Mouse (Mus musculus) intestine, embryonic 15.5 days (tissue): ENCODE measurements around the gene Cox4i2. TPM values are rescaled to one million over a fixed set of nuclear protein-coding genes. Genes with fewer than 3 reads are reported as not detected.

ENCODE experiments used
- ATAC-seq: fragments of 200-750 bp; cut with Nextera tagmentation; 2 replicates; pipeline ENCODE4 v1.8.0; 2017; ENCODE audit warnings: moderate TSS enrichment, moderate library complexity
- H3K27ac ChIP-seq: fragments of 300-500 bp; sonication (generic); 2 replicates; pipeline ENCODE4 v1.5.1; 2015; ENCODE audit warnings: mild to moderate bottlenecking, inconsistent platforms
- H3K27me3 ChIP-seq: fragments of 300-500 bp; sonication (generic); replicated peaks from 2 replicates; pipeline ENCODE4 v1.6.1; 2015; ENCODE audit warnings: inconsistent platforms
- H3K36me3 ChIP-seq: fragments of 300-500 bp; sonication (generic); 2 replicates; pipeline ENCODE4 v1.6.1; 2015; ENCODE audit warnings: inconsistent platforms
- H3K4me1 ChIP-seq: fragments of 300-500 bp; sonication (generic); replicated peaks from 2 replicates; pipeline ENCODE4 v1.6.1; 2015; ENCODE audit warnings: inconsistent platforms
- H3K4me2 ChIP-seq: fragments of 300-500 bp; sonication (generic); replicated peaks from 2 replicates; pipeline ENCODE4 v1.6.1; 2015; ENCODE audit warnings: mild to moderate bottlenecking, inconsistent platforms
- H3K4me3 ChIP-seq: fragments of 300-500 bp; sonication (generic); replicated peaks from 2 replicates; pipeline ENCODE4 v1.5.1; 2015; ENCODE audit warnings: inconsistent platforms
- H3K9ac ChIP-seq: fragments of 300-500 bp; sonication (generic); 2 replicates; pipeline ENCODE4 v1.6.1; 2015; ENCODE audit warnings: inconsistent platforms
- H3K9me3 ChIP-seq: fragments of 300-500 bp; sonication (generic); 2 replicates; pipeline ENCODE4 v1.6.1; 2016; ENCODE audit warnings: inconsistent platforms
- WGBS: fragments of 180-500 bp; shearing (Covaris S2); methylation state at CpG from one replicate; pipeline ENCODE4 v1.1.7; 2015; 5-methylcytosine and 5-hydroxymethylcytosine counted together
- polyA plus RNA-seq: library from polyadenylated mRNA; unstranded; fragments of >200 nt; fragmentation: Nextera tagmentation; extraction: Ambion mirVana; gene quantifications from 2 replicates; pipeline ENCODE4 v1.2.1, GENCODE M21; 2015

Cox4i2 gene
- polyA plus RNA-seq, 1 experiment from 2014 or later, result 12.2 TPM

DNA sequence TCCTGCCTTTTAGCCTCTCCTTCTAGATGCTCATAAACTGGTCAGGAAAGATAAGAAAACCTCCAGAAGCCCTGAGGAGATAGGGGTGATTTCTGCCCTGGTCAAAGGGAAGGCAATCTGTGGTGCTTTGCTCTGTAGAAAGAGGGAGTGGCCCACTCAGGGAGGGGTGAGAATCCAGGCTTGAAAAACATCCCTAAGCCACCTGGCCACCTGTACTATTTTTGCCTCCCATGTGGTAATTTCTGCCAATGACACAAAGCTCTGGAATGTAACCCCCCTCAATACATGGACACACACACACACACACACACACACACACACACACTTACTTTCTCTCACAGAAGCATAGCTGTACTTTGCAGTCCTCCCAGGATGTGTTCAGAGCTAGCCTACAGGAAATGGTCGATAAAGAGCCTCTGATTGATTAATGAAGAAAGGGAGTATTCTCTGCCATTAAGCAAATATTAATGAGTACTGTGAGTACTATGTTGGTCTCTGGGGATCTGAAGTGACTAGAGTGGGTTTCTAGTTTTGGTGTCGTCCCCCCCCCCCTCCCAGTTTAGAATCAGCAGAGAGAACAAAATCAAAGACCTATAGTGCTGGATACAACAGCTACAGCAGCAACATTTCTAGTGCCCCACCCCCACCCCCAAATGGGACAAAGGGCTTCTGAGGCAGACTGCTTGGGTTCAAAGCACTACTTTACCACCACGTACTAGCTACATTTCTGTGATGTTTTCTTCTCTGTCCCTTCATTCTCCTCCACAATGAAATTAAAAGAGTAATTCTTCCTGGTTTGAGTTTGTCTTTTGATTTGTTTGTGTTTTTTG, 57.6 kb downstream of the Cox4i2 start:
- WGBS, result 37% methylated on average over 3 of the region's 3 CpGs
- H3K27me3 ChIP-seq, result no peaks in the 10 kb centered on the region

GRCm38 (mm10) chr2:152813232-152813631, 59.3 kb downstream of the Cox4i2 start:
- Histone ChIP-seq H3K36me3 (no peaks in the 10 kb centered on the region), H3K4me1 (peaks cover 44% of the 10 kb centered on the region), H3K9me3 (no peaks in the 10 kb centered on the region), H3K27me3 (no peaks in the 10 kb centered on the region), H3K27ac (no peak overlapping the region), H3K4me2 (no peak overlapping the region), H3K9ac (no peak overlapping the region), H3K4me3 (no peak overlapping the region)
- 73% methylated on average over 1 of the region's 1 CpGs for WGBS
- no peak for ATAC-seq

More for the DNA sequence above, 57.6 kb downstream of the Cox4i2 start:
- peak overlapping the region; percentile 34 for H3K27ac ChIP-seq
- H3K4me1 ChIP-seq, result peaks cover 28% of the 10 kb centered on the region
- H3K4me3 ChIP-seq, result no peak overlapping the region
- H3K9me3 ChIP-seq, result no peaks in the 10 kb centered on the region
- no peak overlapping the region for H3K9ac ChIP-seq
- H3K36me3 ChIP-seq, result no peaks in the 10 kb centered on the region
- H3K4me2 ChIP-seq, result no peak overlapping the region
- peak; percentile 86 for ATAC-seq

DNA sequence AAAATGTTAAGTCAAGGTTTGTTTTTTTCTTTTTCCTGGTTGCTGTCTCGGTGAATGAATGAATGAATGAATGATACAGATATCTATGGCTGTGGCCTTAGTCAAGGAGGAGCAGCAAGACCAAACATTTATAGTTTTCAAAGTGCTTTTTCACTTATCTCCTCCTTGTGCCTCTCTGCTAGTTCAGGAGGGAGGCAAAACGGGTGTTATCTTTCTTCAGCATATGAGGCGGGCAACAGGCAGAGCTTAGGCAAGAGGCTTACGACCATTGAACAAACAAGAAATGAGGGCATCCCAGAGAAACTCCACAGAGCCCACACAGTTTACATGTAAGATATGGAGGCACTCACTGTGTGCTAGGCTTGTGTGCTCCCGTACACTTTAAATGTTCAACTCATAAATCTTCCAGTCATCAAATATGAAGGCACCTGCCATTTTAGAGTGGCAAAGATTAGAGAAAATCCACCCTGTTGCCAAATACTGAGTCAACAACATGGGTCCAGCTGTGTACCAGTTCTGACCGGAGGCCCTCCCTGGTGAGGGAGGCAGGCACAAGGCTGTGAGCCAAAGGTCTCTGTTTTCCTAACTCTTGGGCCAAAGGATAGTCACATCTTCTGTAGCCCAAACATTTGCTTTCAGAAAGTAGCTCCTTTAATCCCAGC, 60.4 kb downstream of the Cox4i2 start:
- Histone ChIP-seq H3K27ac (no peak overlapping the region), H3K4me3 (no peak overlapping the region), H3K4me1 (peaks cover 44% of the 10 kb centered on the region), H3K27me3 (no peaks in the 10 kb centered on the region), H3K36me3 (peaks cover 5% of the 10 kb centered on the region; the same call in 1 of the 2 replicates), H3K9me3 (no peaks in the 10 kb centered on the region), H3K4me2 (no peak overlapping the region), H3K9ac (no peak overlapping the region)
- 67% methylated on average over 6 of the region's 6 CpGs for WGBS
- ATAC-seq, result 0 out of 2 replicates have a peak, but pooled peaks have one; percentile 3

Other genes starting within 250 kb of the Cox4i2 start
- gene Defb26, start 242.5 kb upstream of the Cox4i2 start, polyA plus RNA-seq, result not detected in 2 replicates
- gene Defb28, start 235.9 kb upstream of the Cox4i2 start, polyA plus RNA-seq, result not detected in 2 replicates
- gene Defb29, start 214.1 kb upstream of the Cox4i2 start, polyA plus RNA-seq, result not detected in 2 replicates
- gene Gm17416, start 184.8 kb upstream of the Cox4i2 start, polyA plus RNA-seq, result not detected in 2 replicates
- not detected in 2 replicates for gene Defb21, start 181.4 kb upstream of the Cox4i2 start, polyA plus RNA-seq
- not detected in 2 replicates for gene Defb19, start 173.9 kb upstream of the Cox4i2 start, polyA plus RNA-seq
- not detected in 2 replicates for gene Defb45, start 154.8 kb upstream of the Cox4i2 start, polyA plus RNA-seq
- gene Defb36, start 149.8 kb upstream of the Cox4i2 start, polyA plus RNA-seq, result not detected in 2 replicates
- 0.67 and 2.3 TPM in 2 replicates for gene Defb25, start 131.1 kb upstream of the Cox4i2 start, polyA plus RNA-seq
- gene Rem1, start 127.2 kb upstream of the Cox4i2 start, polyA plus RNA-seq, result 10.0 and 10.3 TPM in 2 replicates
- gene H13, start 84.7 kb upstream of the Cox4i2 start, polyA plus RNA-seq, result 115 and 120 TPM in 2 replicates
- 26.3 and 26.8 TPM in 2 replicates for gene Mcts2, start 67.1 kb upstream of the Cox4i2 start, polyA plus RNA-seq
- 102 and 116 TPM in 2 replicates for gene Id1, start 17.9 kb upstream of the Cox4i2 start, polyA plus RNA-seq
- gene Bcl2l1, start 77.6 kb downstream of the Cox4i2 start, polyA plus RNA-seq, result 61.9 and 64.0 TPM in 2 replicates
- 60.1 and 67.6 TPM in 2 replicates for gene Tpx2, start 93.8 kb downstream of the Cox4i2 start, polyA plus RNA-seq
- gene Mylk2, start 157.2 kb downstream of the Cox4i2 start, polyA plus RNA-seq, result 0.06 TPM in 1 of 2 replicates, not detected in the other
- gene Foxs1, start 179.0 kb downstream of the Cox4i2 start, polyA plus RNA-seq, result 3.1 and 3.9 TPM in 2 replicates
- 0.14 and 0.36 TPM in 2 replicates for gene Dusp15, start 197.5 kb downstream of the Cox4i2 start, polyA plus RNA-seq
- 0.18 TPM in 1 of 2 replicates, not detected in the other for gene Ttll9, start 208.3 kb downstream of the Cox4i2 start, polyA plus RNA-seq